Mouse (Mus musculus) embryo, embryonic 10.5 days (tissue): ENCODE results near the gene Mfsd13b.
"Not testable (repeated sequence)": the region's sequence is repeated elsewhere in the genome, so short reads cannot be mapped to it uniquely, and the experiment has no call there.

Source experiments
- DNase-seq: peaks from one replicate; pipeline ENCODE4 v3.0.0-alpha.2; 2015; ENCODE audit warnings: low spot score

Mfsd13b gene

DNA sequence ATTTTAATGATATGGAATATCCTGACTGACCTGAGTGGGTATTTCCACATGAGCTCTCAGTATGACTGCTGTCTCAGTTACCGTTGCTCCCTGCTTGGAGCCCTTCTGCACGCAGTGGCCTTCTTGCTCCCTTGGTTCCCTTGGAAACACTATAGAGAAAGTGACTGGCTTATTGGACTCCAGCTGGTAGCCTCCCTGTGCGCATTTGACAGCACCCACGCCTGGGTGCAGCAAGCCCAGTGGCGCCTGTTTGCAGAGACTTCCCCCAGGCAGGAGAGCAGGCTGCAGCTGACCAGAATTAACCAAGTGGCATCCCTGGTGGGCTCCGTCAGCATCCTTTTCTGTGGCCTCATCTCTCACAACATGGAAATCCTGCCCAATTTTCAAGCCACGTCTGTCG is 8.9 kb downstream of the Mfsd13b start:
- DNase-seq, result no peak

- DNase-seq, result no peak
Measured at GRCm38 (mm10) chr7:120999021-120999530, 16.8 kb downstream of the Mfsd13b start.

- DNase-seq, result no peak
Measured at GRCm38 (mm10) chr7:121000065-121000822, 17.9 kb downstream of the Mfsd13b start.

DNA sequence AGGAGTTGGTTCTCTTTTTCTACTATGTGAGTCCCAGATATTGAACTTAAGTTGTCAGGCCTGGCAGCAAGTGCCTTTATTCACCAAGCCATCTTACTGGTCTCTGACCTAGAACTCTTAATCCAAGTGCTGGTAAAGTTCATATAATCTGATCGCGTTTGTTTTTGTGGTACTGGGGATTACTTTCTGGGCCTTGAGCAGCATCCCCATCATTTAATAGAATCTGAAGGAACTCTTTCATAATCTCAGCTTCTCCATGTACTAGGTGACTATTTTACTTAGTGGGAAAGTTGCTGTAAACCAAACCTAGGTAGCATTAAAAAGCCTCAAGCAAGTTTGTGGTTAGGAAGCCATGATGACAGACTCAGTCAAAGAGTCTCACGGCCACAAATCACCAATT is 19.6 kb downstream of the Mfsd13b start:
- no peak for DNase-seq

GRCm38 (mm10) chr7:121002407-121002928 is 20.2 kb downstream of the Mfsd13b start:
- no peak for DNase-seq

DNA sequence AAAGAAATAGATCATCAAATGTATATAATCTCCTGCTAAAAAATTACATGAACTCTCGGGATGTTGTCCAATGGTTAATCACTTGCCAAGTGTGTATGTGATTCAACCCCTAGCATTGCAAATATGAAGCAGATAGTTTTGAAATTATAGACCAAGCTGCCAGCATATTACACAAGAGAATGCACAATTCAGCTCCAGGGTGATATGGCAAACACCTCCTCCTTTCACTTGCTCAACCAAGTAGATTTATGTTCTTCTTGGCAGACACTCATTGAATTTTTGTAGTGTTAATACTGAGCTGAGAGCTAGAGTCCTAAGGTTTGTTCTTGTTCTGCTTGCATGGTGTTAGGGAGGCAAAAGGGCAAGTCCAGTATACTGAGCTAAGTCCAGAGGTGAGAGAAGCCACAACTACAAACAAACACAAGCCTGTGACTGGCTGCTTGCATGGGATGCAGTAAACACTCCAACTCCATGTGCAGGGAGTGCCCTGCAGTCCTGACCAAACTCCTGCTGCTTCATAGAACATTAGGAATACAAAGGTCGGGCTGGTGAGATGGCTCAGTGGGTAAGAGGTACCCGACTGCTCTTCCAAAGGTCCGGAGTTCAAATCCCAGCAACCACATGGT is 21.6 kb downstream of the Mfsd13b start:
- DNase-seq, result no peak

- DNase-seq, result peak; percentile 9
Measured at GRCm38 (mm10) chr7:121011794-121012689, 29.7 kb downstream of the Mfsd13b start.

- no peak for DNase-seq
Measured at GRCm38 (mm10) chr7:121014486-121014885, 32.2 kb downstream of the Mfsd13b start.

- DNase-seq, result no peak
Measured at GRCm38 (mm10) chr7:121018778-121019177, 36.5 kb downstream of the Mfsd13b start.

- DNase-seq, result no peak
Measured at GRCm38 (mm10) chr7:121020277-121020676, 38.0 kb downstream of the Mfsd13b start.

DNA sequence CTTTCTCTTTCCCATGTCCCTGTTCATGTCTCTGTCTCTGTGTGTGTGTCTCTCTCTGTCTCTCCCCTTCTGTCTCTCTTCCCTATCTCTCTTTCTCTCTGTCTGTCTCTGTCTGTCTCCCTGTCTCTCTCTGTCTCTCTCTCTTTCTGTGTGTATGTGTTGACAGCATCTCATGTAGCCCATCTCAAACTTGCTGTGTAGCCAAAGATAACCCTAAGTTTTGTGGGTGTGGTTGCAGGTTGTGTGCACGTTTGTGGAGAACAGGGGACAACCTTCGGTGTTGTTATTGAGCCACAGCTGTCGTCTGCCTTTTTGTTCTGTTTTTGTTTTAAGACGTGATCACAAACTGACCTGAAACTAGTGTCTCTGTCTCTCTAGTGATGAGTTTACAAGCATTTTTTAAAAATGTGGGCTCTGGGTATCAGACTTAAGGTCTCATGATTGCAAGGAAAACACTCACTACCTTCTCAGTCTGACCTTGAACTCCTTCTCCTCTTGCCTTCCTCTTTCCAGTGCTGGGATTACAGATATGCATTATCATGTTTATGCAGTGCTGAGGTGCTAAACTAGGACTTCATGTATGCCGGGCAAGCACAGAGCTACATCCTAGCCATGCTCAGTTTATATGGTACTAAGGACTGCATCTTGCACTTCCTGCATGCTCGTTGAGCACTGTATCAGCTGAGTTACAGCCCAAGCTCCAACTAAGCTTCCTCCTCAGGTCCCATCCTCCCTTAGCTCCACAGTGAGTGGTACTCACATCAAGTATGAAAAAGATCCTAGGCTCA is 43.1 kb downstream of the Mfsd13b start:
- no peak for DNase-seq

GRCm38 (mm10) chr7:121026300-121026699 is 44.0 kb downstream of the Mfsd13b start:
- DNase-seq, result no peak

DNA sequence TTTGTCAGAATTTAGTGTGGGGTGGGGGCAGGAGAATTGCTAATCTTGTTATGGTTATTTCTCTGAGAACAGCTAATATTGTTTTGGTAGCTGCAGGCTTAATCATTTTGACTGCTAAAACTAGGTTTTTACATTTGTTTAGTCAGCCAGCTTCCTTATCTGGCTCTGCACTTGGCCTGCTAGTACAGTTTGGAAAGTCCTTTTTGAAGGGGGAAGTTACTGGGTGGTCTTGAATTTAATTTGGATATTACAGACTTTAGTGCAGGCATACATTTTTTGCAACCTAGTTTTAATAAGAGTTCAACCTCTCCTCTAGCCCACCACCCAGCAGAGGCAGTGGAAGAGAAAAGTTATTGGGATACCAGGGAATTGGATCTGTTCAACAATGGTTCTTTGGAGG is 47.6 kb downstream of the Mfsd13b start:
- not testable (repeated sequence) for DNase-seq

- peak; percentile 97 for DNase-seq
Measured at GRCm38 (mm10) chr7:121033856-121034652, 51.7 kb downstream of the Mfsd13b start, which contains the start of gene Mettl9. Gene Mettl9 (plus strand): TSS chr7:121034445.

DNA sequence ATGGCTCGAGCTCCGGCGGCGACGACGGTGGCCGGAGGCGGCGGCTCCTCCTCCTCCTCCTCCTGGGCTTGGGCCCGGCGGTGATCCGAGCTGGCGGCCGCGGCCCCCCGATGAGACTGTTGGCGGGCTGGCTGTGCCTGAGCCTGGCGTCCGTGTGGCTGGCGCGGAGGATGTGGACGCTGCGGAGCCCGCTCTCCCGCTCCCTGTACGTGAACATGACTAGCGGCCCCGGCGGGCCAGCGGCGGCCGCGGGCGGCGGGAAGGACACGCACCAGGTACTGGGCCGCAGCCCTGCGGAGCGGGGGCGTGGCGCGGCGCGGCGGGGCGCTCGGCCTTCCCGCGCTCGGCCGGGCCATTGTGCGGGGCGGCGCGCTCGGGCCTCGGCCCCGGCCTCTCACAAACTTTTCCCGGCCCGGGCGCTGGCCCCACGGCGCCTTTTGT is 52.4 kb downstream of the Mfsd13b start:
- no peak for DNase-seq

- peak; percentile 71 for DNase-seq
Measured at GRCm38 (mm10) chr7:121035161-121035721, 52.9 kb downstream of the Mfsd13b start.

DNA sequence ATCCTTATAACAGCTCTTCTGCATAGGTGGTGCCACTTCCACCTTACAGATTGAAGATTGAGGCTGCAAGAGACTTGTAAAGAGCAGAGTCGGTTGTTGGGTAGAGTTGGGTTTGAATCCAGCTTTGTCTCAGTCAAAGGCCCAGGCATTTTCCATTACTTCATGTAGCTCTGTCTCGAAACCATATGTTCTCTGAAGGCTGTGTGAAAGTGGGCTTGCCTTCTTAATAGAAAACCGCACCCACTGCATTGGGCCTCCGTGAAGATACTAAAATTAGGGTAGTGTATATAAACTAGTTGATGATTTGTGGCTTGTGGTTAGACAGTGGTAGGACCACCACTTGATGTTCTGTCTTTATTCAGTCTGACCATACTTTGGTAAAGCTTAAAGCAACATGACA is 58.3 kb downstream of the Mfsd13b start:
- DNase-seq, result no peak

GRCm38 (mm10) chr7:121041989-121042388 is 59.7 kb downstream of the Mfsd13b start:
- no peak for DNase-seq

GRCm38 (mm10) chr7:121043004-121043403 is 60.7 kb downstream of the Mfsd13b start:
- no peak for DNase-seq

DNA sequence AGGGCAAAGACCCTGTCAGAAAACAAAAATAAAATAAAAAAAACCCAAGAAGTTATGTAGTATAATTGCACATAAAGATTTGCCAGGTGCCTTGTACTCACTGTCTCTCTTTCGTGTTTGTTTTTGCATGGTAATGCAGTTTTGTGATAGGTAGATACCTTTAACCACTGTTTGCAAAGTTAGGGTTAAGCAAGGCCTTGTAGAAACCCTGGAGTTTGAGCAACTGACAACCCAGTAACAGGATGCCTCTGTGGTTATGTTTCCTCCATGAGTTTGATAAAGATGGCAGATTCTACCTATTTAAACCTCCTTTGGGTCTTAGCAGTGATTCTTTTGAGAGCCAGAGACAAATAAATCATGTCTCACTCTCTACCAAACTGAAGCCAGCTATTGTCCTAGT is 61.2 kb downstream of the Mfsd13b start:
- DNase-seq, result no peak
